Mouse (Mus musculus) heart, postnatal 25 days (tissue): ENCODE measurements around the gene Abcb1a. TPM values are rescaled to one million over a fixed set of nuclear protein-coding genes. Genes with fewer than 3 reads are reported as not detected.
"Not testable (repeated sequence)": the region's sequence is repeated elsewhere in the genome, so short reads cannot be mapped to it uniquely, and the experiment has no call there.

Experiments used
- DNase-seq: peaks from one replicate; pipeline ENCODE4 v3.0.0; 2022; ENCODE audit warnings: low spot score
- intact Hi-C: fragments of 180-260 bp; cut with DNase I; formaldehyde crosslinking; loops from one replicate; pipeline ENCODE4 v1.15.1; 2025
- total RNA-seq, 2 experiments: library from RNA; stranded (reverse); gene quantifications; 2 replicates each; pipeline ENCODE4 v1.2.3; 2021

The Abcb1a gene
- total RNA-seq, 2 experiments from 2014 or later: 8.1 to 11.9 TPM

DNA sequence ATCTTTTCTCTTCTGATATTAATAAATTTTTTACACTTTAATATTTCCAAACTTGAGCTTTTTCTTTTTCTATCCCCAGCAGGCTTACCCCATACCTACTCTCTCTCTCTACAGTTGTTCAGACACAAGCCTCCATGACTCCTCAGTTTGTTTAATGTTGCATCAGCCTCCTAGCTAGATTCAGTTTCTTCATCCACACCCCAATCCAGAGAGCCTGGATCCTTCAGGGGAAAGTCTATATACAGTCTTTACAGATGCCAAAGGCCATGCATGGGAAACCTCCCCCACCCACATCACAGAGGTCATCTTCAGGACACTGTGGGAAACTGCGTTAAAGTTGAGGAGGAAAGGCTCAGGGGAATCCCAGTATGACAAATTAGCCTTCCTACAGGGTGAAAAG, 62.3 kb downstream of the Abcb1a start:
- DNase-seq: no peak
- intact Hi-C loops: no loop called here

DNA sequence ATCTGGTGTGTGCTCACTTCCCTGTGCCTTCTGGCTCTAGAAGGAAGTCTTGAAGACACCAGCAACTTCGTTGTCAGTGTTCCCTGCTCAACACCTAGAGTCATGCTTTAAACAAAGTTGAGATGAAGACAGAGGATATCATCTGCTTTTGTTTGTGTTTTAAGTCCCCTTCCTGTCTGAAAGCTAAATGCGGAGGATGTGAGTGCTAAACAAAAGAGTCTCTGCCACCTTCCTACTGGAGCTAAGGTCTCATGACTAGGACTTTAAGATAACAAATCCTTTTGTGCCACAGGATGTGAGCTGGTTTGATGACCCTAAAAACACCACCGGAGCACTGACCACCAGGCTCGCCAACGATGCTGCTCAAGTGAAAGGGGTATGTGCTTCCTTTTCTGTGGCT, 63.0 kb downstream of the Abcb1a start:
- intact Hi-C loops: no loop called here
- no peak for DNase-seq

DNA sequence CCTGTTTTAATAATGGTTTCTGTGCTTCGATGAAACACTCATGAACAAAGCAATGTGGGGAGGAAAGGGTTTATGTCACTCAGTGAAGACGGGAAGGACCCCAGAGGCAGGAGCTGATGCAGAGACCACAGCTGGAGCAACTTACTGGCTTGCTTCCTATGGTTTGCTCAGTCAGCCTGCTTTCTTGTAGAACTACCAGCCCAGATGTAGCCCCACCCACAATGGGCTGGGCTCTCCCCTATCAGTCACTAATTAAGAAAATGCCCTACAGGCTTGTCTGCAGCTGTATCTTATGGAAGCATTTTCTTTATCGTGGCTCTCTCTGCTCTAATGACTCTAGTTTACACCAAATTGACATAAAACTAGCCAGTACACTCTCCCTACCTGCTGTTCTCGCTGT, 67.9 kb downstream of the Abcb1a start:
- DNase-seq: no peak
- intact Hi-C loops: no loop called here

DNA sequence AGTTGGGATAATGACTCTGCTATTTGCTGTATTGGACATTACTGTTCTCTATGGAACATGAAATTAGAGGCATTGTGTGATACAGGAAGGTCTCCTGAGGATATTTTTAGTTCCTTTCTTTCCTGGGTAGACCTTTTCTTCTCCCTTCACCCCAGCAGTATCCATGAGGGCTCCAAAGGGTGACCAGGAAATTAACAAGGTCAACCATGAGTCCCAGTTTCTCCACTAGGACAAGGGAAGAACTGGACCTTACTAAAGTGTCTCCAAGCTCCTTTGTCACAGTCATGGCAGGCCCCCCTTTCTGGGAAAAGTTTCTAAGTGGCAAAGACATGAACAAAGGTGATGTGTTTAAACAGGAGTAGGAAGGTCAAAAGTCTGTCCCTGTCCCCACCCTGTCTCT, 72.8 kb downstream of the Abcb1a start:
- intact Hi-C loops: no loop called here
- DNase-seq: no peak

DNA sequence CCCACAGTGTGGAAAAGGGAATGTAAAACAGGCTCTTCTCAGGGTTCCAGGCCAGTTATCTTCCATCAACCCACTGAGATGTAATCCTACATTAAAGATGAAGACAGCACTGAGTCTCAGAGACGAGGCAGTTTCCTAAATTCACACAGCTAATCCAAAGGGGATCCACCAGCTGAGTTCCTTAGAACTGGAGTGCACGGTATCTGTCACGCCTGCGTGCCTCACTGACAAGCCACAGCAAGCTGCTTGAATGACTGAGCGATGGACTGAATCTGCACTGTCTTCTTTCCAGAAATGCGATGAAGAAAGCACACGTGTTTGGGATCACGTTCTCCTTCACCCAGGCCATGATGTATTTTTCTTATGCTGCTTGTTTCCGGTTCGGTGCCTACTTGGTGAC, 73.4 kb downstream of the Abcb1a start:
- intact Hi-C loops, DNase-seq: not testable (repeated sequence)

DNA sequence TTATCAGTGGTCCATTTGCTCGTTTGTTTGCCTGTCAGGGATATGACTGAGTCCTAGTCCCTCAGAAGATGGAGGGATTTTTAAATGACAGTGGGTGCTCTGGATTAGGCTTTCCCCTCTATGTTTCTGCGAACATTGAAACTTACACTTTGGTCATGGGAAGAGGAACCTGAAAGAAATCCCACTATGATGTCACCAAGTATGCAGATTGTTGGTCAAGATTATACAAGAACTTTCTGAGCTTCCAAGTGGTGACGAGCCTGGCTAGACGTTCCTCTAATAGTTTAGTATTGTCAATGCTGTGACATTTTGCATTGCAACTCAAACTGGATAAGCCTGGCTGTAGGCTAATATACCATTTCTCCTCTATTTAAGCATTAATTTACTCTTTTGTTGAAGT, 76.5 kb downstream of the Abcb1a start:
- intact Hi-C loops: no loop called here

DNA sequence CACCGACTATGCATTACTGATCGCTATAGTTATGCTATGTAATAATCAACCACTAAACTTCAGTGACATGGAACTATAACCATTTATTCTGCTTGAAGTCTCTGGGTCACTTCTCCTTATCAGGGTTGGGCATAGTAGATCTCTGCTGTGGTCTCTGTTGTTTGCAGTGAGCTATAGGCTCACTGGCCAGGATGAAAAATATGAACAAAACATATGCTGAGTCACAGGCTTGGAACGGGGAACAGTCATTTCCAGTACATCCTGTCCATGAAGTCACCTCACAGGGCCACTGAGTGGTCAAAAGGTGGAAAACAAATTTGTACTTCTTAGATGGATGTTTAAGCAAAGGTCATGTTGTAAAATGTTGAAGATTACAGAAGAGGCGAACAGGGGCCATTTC, 77.2 kb downstream of the Abcb1a start:
- intact Hi-C loops: no loop called here
- DNase-seq: no peak

More for the DNA sequence above, 76.5 kb downstream of the Abcb1a start:
- DNase-seq: no peak

DNA sequence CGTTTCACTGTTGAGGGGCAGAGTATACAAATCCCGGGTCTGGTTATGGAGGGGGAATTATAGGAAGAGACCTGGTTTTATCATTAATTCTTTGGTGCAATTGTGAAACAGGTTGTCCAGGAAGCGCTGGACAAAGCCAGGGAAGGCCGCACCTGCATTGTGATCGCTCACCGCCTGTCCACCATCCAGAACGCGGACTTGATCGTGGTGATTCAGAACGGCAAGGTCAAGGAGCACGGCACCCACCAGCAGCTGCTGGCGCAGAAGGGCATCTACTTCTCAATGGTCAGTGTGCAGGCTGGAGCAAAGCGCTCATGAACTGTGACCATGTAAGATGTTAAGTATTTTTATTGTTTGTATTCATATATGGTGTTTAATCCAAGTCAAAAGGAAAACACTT, 87.4 kb downstream of the Abcb1a start:
- intact Hi-C loops, DNase-seq: not testable (repeated sequence)

DNA sequence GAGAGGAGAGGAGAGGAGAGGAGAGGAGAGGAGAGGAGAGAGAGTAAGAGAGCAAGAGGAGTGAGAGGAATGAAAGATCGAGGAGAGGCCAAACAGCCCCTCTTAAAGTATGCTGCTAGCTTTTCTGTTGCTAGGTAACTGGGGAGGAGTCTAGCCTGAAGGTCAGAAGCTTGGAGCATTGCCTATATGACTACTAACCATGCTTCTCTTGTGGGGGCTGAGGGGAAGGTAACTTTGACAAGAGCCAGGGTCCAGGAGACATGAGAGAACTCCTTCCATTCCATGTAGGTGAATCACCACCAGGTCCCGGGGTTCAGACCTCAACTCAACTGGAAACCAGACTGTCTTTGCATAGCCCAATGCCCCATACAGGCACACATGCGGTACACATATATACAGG, 113.0 kb downstream of the Abcb1a start:
- no peak for DNase-seq
- intact Hi-C loops: no loop called here

DNA sequence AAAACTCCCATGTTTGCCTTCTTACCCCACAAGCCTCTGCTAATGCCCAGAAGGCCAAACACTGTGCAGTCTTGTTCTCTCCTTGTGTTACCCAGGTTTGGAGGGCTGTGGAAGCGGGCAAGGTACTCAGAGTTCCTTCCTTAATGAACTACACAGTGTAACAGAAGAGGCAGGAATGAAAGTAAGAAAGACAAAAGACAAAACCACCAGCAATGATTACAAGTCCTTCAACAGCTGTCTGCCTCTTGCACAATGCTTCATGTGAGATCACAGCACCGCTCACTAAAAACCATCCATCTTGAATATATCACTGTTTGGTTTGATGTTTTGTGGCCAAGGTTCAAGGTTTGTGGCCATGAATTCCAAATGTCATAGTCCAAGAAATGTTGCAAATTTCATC, 118.4 kb downstream of the Abcb1a start:
- intact Hi-C loops: no loop called here
- DNase-seq: no peak

DNA sequence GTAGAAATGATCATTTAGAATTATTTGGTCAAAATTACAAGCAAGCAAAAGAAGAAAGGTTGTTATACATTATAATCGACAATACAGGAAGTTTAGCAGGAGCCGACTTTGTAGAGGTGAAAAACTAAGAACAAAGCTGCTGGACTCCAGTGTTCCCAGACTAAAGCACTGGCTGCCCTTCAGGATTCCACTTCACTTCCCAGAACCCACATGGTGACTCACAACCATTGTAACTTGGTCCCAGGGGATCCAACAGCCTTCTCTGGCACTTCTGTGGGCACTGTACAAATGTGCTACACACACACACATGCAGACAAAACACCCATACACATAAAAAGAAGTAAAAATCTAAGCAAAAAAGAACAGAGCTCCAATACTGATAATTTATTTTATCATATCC, 118.9 kb downstream of the Abcb1a start:
- intact Hi-C loops: no loop called here
- DNase-seq: no peak

DNA sequence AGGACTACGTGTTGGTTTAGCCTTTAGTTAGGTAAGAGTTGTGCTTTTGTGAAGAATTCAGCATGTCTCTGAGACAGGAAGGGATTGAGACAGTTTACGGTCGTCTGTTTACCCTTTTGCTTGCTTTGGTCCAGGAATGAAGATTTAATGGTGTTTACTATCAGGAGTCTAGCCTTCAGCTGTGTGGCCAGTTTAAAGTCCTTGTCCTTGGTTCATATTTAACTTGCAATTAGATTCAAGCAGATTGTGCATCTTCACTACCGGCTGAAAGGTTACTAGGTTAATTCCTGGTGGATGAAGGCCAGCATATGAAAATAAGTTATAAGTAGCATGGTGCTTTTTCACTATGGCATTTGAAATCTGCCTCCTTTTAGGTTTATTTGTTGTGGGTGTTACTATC, 132.4 kb downstream of the Abcb1a start:
- no peak for DNase-seq
- intact Hi-C loops: no loop called here

Other genes with a start within 250 kb of the Abcb1a start
- 1 to 10 TPM; 1.3 to 2.7 TPM for gene Dbf4, start 237.4 kb upstream of the Abcb1a start, total RNA-seq
- 1 to 10 TPM; 7.5 to 7.6 TPM for gene Slc25a40, start 237.2 kb upstream of the Abcb1a start, total RNA-seq
- under 1 TPM; 0.36 to 0.57 TPM for gene Rundc3b, start 37.1 kb upstream of the Abcb1a start, total RNA-seq
- 1 to 10 TPM; 2.9 TPM for gene Abcb1b, start 138.1 kb downstream of the Abcb1a start, total RNA-seq
- gene Abcb4, start 233.6 kb downstream of the Abcb1a start, total RNA-seq: 10 to 100 TPM; 11.5 to 12.3 TPM